Mouse (Mus musculus): ENCODE data around the gene Tmem243. TPM values are rescaled to one million over a fixed set of nuclear protein-coding genes. Genes with fewer than 3 reads are reported as not detected.

Gene Tmem243
- total and polyA plus RNA-seq, 3 experiments: 3.5 to 14.9 TPM; not detected in 1

DNA sequence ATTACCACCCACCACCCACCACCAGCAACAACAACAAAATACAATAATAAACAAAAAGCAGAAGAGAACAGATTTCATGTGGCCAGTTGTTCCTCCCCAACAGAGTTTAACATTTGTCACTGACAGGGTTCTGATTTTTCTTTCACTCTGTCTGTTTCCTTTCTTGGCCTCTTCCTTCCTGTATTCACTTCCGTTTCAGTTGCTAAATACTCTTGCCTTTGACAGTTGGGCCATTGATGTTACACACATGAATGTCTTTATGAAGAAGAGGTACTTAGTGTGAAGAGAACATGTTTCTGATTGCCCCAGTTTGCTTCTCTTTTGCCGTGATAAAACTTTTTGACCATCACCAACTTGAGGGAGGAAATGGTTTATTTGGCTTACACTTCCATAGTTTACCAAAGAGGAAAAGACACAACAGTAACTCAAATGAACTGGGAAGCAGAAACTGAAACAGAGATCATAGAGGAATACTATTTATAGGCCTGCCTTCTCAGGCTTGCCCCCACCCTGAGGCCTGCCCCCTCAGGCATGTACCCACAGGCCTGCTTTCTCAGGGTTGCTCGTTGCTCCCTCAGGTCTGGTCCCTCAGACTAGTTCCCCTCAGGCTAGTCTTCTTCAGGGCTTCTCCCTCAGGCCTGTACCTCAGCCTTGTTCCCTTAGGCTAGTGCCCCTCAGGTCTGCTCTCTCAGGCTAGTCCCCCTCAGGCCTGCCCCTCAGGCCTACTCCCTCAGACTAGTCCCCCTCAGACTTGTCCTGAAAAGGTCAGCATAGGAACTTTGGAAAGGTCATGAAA lies 13.3 kb upstream of the Tmem243 start:
- Histone ChIP-seq H3K27me3 (ENCODE audit: control insufficient read depth in 1 of 2, insufficient read depth in 2 of 2, low read length in 2 of 2) (no peaks in the 10 kb centered on the region), H3K9ac (ENCODE audit: control insufficient read depth, low read depth, low read length, poor library complexity, severe bottlenecking) (no peak overlapping the region), H3K4me1 (ENCODE audit: control insufficient read depth in 1 of 2, insufficient read depth in 2 of 2, low read length in 2 of 2) (no peaks in the 10 kb centered on the region), H3K9me3 (replicated peaks; ENCODE audit: insufficient read depth, low read length) (no peaks in the 10 kb centered on the region), H3K36me3 (ENCODE audit: control insufficient read depth in 1 of 2, insufficient read depth in 2 of 2, low read length in 2 of 2) (no peaks in the 10 kb centered on the region), H3K27ac (ENCODE audit: control insufficient read depth, low read depth, low read length) (no peak overlapping the region), H3K4me3 (ENCODE audit: control insufficient read depth in 1 of 2, insufficient read depth in 1 of 2, low read depth in 2 of 2, low read length in 2 of 2) (no peak overlapping the region), H3K79me2 (ENCODE audit: control insufficient read depth, insufficient read depth, low read length, poor library complexity) (no peaks in the 10 kb centered on the region)
- DNase-seq (ENCODE audit: low read depth, low spot score): no peak
- TF ChIP-seq UBTF (IDR thresholded peaks at IDR 0.05; ENCODE audit: borderline replicate concordance, insufficient read depth, low read depth, low read length) (no peak), MAZ (IDR thresholded peaks at IDR 0.05; ENCODE audit: low read depth, low read length) (no peak), JUND (IDR thresholded peaks at IDR 0.05; ENCODE audit: low read depth, low read length) (no peak), TBP (IDR thresholded peaks at IDR 0.05; ENCODE audit: low read depth, low read length) (no peak), GABPA (IDR thresholded peaks at IDR 0.05; ENCODE audit: low read depth, low read length) (no peak), USF2 (IDR thresholded peaks at IDR 0.05; ENCODE audit: borderline replicate concordance in 1 of 2, insufficient read depth in 1 of 2, low read depth in 1 of 2, low read length in 2 of 2) (no peak), ELF1 (IDR thresholded peaks at IDR 0.05; ENCODE audit: low read depth, low read length) (no peak), MXI1 (IDR thresholded peaks at IDR 0.05; ENCODE audit: low read depth, low read length) (no peak), GATA1 (IDR thresholded peaks at IDR 0.05; ENCODE audit: low read depth, low read length) (no peak), KAT2A (conservative IDR thresholded peaks at IDR 0.05; ENCODE audit: low read depth, low read length) (no peak), CHD2 (IDR thresholded peaks at IDR 0.05; ENCODE audit: low read length) (no peak)

DNA sequence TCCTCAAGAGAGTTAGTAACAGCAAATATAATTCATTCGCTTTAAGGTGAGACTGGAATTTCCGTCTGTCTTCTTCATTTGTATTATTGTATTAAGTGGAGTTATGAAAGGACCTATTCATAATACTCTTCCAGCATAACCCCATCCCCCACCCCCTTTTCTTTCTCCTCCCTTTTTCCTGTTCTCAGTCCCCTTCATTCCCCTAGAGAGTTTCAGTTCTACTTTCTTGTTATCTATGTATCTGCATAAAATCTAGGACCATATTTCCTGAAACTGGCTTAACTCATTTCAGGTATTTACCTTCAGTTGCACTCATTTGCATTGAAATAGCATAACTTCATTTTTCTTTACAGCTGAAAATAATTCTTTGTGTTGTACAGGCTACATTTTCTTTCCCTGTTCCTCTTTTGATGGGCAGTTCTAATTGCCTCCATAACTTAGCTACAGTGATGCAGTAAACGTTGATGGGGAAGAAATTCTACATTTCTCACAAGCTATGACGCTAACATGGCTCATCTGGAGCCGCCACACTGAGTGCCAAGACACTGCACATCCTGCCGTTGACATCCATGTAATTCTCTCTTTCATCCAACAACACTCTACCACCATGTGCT lies 9.9 kb upstream of the Tmem243 start:
- H3K4me3 ChIP-seq (ENCODE audit: control insufficient read depth in 1 of 2, insufficient read depth in 1 of 2, low read depth in 2 of 2, low read length in 2 of 2): no peak overlapping the region
- TF ChIP-seq EP300 (IDR thresholded peaks at IDR 0.05; ENCODE audit: low read depth in 1 of 2, low read length in 2 of 2) (no peak), USF1 (IDR thresholded peaks at IDR 0.05; ENCODE audit: low read depth, low read length) (no peak), TCF12 (IDR thresholded peaks at IDR 0.05; ENCODE audit: low read depth, low read length) (no peak), BHLHE40 (IDR thresholded peaks at IDR 0.05; ENCODE audit: borderline replicate concordance, low read depth, low read length) (no peak), POLR2AphosphoS2 (IDR thresholded peaks at IDR 0.05; ENCODE audit: low read length) (no peak), GATA1 (IDR thresholded peaks at IDR 0.05; ENCODE audit: low read depth, low read length) (no peak), ZC3H11A (IDR thresholded peaks at IDR 0.05; ENCODE audit: low read depth, low read length) (no peak), NRF1 (IDR thresholded peaks at IDR 0.05; ENCODE audit: insufficient read depth, low read depth, low read length, poor library complexity, severe bottlenecking) (no peak), MAZ (IDR thresholded peaks at IDR 0.05; ENCODE audit: low read depth, low read length) (no peak), JUND (IDR thresholded peaks at IDR 0.05; ENCODE audit: low read depth, low read length) (no peak), ELF1 (IDR thresholded peaks at IDR 0.05; ENCODE audit: low read depth, low read length) (no peak), KAT2A (conservative IDR thresholded peaks at IDR 0.05; ENCODE audit: low read depth, low read length) (no peak), CHD1 (IDR thresholded peaks at IDR 0.05; ENCODE audit: low read depth, low read length) (no peak), MYB (IDR thresholded peaks at IDR 0.05; ENCODE audit: low read depth, low read length) (no peak), MAX (IDR thresholded peaks at IDR 0.05; ENCODE audit: low read length) (no peak), UBTF (IDR thresholded peaks at IDR 0.05; ENCODE audit: borderline replicate concordance, insufficient read depth, low read depth, low read length) (no peak), RCOR1 (IDR thresholded peaks at IDR 0.05; ENCODE audit: low read depth, low read length) (no peak), CHD2 (IDR thresholded peaks at IDR 0.05; ENCODE audit: low read length) (no peak), RAD21 (IDR thresholded peaks at IDR 0.05; ENCODE audit: low read depth, low read length) (no peak)
- DNase-seq (ENCODE audit: low read depth, low spot score): no peak

More for the DNA sequence above, 9.9 kb upstream of the Tmem243 start:
- Histone ChIP-seq H3K4me1 (ENCODE audit: control insufficient read depth in 1 of 2, insufficient read depth in 2 of 2, low read length in 2 of 2) (no peaks in the 10 kb centered on the region), H3K9me3 (replicated peaks; ENCODE audit: insufficient read depth, low read length) (no peaks in the 10 kb centered on the region), H3K79me2 (ENCODE audit: control insufficient read depth, insufficient read depth, low read length, poor library complexity) (no peaks in the 10 kb centered on the region), H3K9ac (ENCODE audit: control insufficient read depth, low read depth, low read length, poor library complexity, severe bottlenecking) (no peak overlapping the region), H3K36me3 (ENCODE audit: control insufficient read depth in 1 of 2, insufficient read depth in 2 of 2, low read length in 2 of 2) (no peaks in the 10 kb centered on the region), H3K27ac (ENCODE audit: control insufficient read depth, low read depth, low read length) (no peak overlapping the region), H3K27me3 (ENCODE audit: control insufficient read depth in 1 of 2, insufficient read depth in 2 of 2, low read length in 2 of 2) (peaks cover 0 to 2% of the 10 kb centered on the region in 2 experiments; a peak in 1 of 4 replicates)
